Mouse (Mus musculus) adrenal gland, postnatal 36 days (tissue): ENCODE measurements around the gene Fam161b. TPM values are rescaled to one million over a fixed set of nuclear protein-coding genes. Genes with fewer than 3 reads are reported as not detected.
A peak's percentile ranks its signal among the peaks of the same experiment; 100 is the strongest.
"Not testable (repeated sequence)": the region's sequence is repeated elsewhere in the genome, so short reads cannot be mapped to it uniquely, and the experiment has no call there.

Experiments used
- DNase-seq, 2 experiments: peaks; one replicate each; pipeline ENCODE4 v3.0.0; 2021; ENCODE audit warnings: mixed read lengths in 1 of 2
- total RNA-seq, 2 experiments: library from RNA; stranded (reverse); gene quantifications; 2 replicates each; pipeline ENCODE4 v1.2.3; 2021

Gene Fam161b
- total RNA-seq, 2 experiments from 2014 or later, result 2.5 to 2.6 TPM

- DNase-seq, result no peak
Measured at GRCm38 (mm10) chr12:84382369-84382768, 20.7 kb upstream of the Fam161b start.

GRCm38 (mm10) chr12:84373831-84374481, 12.3 kb upstream of the Fam161b start:
- no peak for DNase-seq

- DNase-seq, result no peak
Measured at GRCm38 (mm10) chr12:84371647-84372046, 10.0 kb upstream of the Fam161b start.

DNA sequence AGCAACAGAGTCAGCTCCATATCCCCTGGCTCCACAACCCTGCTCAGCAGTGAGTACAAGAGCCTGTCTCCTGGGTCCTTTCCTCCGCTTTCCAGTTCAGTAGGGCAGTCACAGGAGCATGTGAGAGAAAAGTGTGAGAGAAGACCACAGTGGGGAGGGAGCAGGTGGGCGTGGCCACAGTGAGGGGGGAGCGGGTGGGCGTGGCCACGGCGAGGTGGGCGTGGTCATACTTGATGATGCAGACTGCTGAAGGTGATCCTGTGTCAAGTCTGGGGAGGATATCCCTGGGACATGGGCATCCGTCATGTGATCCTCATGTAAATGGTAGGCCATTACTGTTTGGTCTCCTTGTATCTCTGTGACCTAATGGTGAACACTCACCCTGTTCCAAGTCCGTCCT, 5.3 kb upstream of the Fam161b start:
- DNase-seq, result no peak

DNA sequence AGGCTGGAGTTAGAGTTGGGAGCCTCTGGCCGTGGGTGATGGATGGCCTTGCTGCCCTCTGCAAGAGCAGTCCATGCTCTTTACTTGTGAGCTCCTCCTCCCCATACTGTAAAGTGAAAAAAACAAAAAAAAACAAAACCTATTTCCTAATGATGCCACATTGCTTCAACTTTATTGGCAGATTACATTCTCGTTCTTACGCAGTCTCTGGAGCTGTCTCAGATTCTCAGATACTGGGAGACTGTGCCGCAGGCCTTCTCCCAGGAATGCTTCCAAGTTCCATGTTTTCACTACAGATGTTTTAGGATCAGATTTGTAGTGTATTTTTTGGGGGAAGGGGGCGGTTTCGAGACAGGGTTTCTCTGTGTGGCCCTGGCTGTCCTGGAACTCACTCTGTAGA, 3.5 kb upstream of the Fam161b start:
- DNase-seq, result no peak

DNA sequence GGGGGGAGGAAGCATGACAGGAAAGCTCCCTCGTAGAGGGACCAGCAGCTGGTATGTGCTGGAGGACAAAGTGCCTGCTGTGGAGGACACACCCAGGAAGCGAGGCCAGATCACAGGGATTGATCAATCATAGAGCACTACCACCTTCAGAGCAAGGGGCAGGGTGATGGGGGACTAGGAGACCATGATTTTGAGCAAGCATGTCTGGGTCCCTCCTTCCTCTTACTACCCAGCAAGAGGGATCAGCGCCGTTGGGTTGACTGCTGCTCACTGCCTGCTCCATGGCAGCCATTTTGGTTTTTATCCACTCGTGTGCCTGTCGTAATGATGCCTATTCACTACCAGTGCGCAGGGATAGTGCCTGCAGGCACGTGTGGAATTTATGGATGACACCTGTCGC, 2.7 kb upstream of the Fam161b start:
- DNase-seq, result no peak

- peak in 1 of 2 experiments; percentile 26 for DNase-seq
Measured at GRCm38 (mm10) chr12:84362872-84363271, 1.2 kb upstream of the Fam161b start.

- DNase-seq, result not testable (repeated sequence)
Measured at GRCm38 (mm10) chr12:84358699-84359098, 2.9 kb downstream of the Fam161b start.

- peak; percentile 57 to 73 for DNase-seq
Measured at GRCm38 (mm10) chr12:84347192-84347591, 14.4 kb downstream of the Fam161b start.

GRCm38 (mm10) chr12:84336963-84337625, 24.5 kb downstream of the Fam161b start:
- DNase-seq, result no peak

DNA sequence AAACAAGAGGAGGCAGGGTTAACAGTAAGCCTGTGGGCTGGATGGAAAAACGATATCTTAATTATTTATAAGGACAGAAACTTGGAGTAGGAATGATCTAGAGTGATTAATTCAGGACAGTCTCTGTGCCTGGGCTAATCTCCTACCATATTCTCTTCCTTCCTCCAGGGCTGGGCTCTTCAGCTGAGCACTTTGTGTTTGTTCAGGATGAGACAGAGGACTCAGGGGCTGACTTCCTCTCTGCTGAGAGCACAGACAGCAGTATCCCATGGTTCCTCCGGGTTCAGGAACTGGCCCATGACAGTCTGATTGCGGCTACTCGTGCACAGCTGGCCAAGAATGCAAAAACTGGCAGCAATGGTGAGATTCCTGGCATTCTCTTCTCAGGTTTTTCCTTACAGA, 34.5 kb downstream of the Fam161b start:
- peak; percentile 12 to 20 for DNase-seq

- peak; percentile 90 for DNase-seq
Measured at GRCm38 (mm10) chr12:84316721-84317621, 44.7 kb downstream of the Fam161b start, which contains the start of gene Zfp410. Zfp410 (plus strand) TSS chr12:84316852.

GRCm38 (mm10) chr12:84316006-84316405, 45.6 kb downstream of the Fam161b start:
- DNase-seq, result peak in 1 of 2 experiments; percentile 6

DNA sequence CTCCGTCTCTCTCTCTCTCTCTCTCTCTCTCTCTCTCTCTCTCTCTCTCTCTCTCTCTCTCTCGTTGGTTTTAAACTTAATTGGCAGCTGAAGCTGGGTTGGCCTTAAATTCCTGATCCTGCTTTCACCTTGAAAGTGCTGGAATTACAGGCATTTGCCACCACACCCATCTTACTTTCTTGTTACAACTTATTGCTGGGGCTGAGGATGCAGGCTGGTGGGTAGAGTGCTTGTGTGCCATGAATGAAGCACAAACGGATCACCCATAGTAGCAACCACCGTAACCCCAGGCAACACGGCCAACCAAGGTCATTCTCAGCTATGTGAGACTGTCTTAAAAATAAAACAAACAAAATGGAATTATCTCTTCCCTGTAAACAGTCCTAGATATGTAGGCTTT, 50.3 kb downstream of the Fam161b start:
- DNase-seq, result no peak

DNA sequence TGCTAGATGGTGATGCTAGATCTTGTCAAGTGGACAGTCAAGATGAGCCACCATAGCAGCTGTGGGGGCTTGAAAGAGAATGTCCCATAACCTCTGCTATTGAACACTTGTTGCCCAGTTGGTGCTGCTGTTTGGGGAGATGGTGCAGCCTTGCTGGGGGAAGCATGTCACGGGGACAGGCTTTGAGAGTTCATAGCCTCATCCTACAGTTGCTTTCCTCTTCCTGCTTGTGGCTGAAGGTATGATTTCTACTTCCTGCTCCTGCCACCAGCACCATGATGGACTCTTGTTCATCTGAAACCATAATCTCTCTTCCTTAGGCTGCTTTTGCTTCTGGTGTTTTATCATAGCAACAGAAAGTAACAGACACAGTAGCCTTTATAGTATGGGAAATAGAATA, 57.1 kb downstream of the Fam161b start:
- no peak for DNase-seq

GRCm38 (mm10) chr12:84304101-84304500, 57.5 kb downstream of the Fam161b start:
- DNase-seq, result no peak

DNA sequence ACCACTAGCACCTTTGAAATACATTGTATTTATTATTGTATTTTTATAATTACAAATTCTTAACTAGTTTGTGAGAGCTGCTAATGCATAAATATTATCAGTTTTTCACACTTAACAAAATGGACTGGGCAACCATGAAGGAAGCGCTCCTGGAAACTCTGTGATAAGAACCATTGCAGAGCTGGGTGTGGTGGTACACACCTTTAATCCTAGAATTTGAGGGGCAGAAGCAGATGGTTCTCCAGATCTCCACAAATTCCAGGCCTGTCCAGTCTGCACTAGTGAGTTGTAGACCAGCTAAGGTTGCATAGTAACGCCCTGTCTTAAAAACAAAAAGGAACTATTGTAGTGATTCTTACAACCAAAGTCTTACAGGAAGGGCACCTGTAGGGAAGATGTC, 62.4 kb downstream of the Fam161b start:
- DNase-seq, result no peak

DNA sequence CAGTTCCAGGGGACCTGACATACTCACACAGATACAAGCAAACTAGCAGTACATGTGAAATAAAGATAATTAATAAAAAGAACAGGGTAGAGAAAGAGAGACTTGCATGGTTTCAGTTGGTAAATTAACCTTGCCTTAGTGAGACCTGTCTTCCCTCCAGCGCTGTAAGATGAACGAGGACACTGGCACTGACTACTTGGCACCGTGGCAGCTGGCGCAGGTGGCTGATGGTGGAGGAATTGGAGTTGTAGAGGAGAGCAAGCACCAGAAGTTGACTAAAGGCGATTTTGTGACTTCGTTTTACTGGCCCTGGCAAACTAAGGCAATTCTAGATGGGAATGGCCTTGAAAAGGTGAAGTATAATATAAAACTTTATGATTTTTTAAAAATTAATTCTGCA, 63.8 kb downstream of the Fam161b start:
- no peak for DNase-seq
